Mouse (Mus musculus) central nervous system, embryonic 11.5 days (tissue): ENCODE results near the gene Tmem189. TPM values are rescaled to one million over a fixed set of nuclear protein-coding genes. Genes with fewer than 3 reads are reported as not detected.

Experiments used
- polyA plus RNA-seq: library from polyadenylated mRNA; depleted of rRNA; stranded (reverse); fragments of >200 nt; gene quantifications from 2 replicates; pipeline ENCODE4 v1.2.3, GENCODE M21; 2012; rRNA removed

Gene Tmem189
- polyA plus RNA-seq = 33.8 and 44.3 TPM in 2 replicates

DNA sequence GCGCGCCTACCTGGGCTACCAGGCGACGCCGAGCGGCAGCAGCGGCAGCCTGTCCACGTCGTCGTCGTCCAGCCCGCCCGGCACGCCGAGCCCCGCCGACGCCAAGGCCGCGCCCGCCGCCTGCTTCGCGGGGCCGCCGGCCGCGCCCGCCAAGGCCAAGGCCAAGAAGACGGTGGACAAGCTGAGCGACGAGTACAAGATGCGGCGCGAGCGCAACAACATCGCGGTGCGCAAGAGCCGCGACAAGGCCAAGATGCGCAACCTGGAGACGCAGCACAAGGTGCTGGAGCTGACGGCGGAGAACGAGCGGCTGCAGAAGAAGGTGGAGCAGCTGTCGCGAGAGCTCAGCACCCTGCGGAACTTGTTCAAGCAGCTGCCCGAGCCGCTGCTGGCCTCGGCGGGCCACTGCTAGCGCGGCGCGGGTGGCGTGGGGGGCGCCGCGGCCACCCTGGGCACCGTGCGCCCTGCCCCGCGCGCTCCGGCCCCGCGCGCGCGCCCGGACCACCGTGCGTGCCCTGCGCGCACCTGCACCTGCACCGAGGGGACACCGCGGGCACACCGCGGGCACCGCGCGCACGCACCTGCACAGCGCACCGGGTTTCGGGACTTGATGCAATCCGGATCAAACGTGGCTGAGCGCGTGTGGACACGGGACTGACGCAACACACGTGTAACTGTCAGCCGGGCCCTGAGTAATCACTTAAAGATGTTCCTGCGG is at the start of gene Tmem189:
Gene Tmem189 (minus strand): TSS at position 322 of the 718 bp plus-strand sequence.

DNA sequence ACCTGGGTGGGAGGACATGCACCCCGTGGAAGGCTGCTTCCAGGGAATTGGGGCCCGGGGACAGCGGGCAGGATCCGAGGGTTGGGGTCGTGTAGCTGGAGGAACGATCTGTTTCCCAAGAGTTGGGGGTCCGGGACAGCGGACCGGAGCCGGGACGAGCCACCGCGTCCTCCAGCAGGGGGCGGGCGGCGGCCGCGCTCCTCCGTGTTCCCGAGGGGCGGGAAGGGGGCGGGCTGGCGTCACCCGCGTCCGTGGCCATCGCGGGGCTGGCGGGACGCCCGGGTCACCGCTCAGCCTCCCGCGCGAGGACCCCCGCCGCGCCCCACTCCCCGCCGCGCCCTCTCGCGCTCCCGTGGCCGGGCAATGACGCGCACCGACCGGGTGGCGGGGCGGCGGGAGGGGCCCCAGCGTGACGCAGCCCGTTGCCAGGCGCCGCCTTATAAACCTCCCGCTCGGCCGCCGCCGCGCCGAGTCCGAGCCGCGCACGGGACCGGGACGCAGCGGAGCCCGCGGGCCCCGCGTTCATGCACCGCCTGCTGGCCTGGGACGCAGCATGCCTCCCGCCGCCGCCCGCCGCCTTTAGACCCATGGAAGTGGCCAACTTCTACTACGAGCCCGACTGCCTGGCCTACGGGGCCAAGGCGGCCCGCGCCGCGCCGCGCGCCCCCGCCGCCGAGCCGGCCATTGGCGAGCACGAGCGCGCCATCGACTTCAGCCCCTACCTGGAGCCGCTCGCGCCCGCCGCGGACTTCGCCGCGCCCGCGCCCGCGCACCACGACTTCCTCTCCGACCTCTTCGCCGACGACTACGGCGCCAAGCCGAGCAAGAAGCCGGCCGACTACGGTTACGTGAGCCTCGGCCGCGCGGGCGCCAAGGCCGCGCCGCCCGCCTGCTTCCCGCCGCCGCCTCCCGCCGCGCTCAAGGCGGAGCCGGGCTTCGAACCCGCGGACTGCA is 847 bp downstream of the Tmem189 start, which contains the start of gene Cebpb:
Gene Cebpb (plus strand): TSS at position 418 of the 954 bp plus-strand sequence.

DNA sequence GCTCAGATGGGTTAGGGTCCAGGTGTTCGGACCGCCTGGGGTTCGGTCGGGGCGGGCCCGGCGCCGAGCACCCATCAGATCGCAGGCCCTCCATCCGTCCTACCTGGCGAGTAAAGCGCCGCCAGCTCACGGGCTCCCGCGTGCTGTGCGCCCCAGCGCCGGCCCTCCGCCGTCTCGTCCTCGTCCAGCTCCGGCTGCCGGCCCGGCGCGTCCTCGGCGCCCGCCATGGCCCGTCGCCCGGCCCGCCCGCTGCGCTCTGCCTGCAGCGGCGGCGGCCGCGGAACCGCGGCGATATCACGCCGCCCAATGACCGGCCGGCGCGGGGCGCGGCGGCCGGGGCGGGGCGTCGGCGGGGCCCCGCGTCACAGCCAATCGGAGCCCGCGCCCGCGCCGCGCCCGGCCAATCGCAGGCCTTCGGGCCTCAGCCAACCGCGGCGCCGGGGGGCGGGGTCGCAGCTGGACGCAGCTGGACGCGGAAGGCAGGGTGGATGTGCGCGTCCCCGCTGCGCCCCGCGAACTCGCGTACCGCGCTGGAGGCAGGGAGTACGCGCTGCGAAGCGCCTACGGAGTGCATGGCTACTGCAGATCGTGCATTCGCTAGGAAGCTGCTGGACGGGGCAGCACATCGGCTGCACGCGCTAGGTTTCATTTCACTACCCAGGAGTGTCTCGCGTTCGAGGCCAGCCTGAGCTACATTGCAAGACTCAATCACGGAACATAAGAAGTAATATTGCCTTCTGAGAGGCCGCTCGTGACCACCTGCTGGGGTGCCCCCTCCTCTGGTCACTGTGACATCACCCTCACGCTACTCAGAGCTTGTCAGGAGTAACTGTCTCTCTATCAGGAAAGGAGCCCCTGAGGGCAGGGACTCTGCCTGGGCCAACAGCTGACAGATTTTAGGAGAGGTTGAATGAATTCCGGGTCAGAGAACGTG is 28.1 kb downstream of the Tmem189 start, which contains the start of gene Gm20431:
Gene Gm20431 (minus strand): TSS at position 227 of the 934 bp plus-strand sequence.

DNA sequence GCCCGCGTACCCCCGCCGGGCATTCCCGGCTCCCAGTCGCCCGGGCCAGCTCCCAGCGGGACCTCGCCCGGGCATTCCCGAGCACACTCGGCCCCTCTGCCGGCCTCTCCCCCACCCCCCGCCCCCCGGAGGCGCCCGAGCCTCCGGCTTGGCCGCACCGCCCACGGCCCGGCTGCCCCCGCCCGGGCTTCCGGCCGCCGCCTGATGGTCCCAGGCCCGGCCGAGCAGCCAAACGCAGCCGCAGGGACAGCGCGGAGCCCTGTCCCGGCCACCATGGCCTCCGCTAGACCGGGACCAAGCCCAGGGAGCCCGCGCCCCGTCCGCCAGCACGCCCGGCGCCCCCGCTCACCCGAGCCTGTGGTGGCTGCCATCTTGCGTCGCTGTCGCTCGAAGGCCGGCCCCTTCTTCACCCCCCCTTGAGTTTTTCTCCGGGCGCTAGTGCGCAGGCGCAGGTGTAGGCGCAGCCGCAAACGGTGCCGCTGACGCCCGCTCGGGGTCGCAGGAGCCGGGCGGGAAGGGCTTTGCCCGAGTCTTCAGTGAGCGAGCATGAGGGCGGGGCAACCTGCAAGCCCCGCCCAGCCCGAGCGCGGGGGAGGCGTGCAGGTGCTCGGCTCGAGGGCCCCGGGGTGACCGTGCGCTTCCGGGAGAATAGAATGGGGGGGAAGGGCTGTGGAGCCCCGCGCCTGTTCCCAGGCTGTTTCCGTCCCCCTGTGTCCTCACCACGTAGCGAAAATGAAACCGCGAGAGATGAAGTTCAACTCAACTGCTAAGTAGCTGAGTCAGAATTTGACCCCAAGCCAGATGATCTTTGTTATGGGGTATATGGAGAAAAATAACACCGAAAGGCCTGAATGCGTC is 57.8 kb downstream of the Tmem189 start, which contains the start of gene Ube2v1:
Gene Ube2v1 (minus strand): TSS at position 505 of the 858 bp plus-strand sequence.

Other genes starting within 250 kb of the Tmem189 start
- gene Rnf114, start 197.2 kb downstream of the Tmem189 start, polyA plus RNA-seq = 74.8 and 110 TPM in 2 replicates
- 22.9 and 26.1 TPM in 2 replicates for gene Spata2, start 196.9 kb downstream of the Tmem189 start, polyA plus RNA-seq
- 14.7 and 46.6 TPM in 2 replicates for gene Snai1, start 151.6 kb downstream of the Tmem189 start, polyA plus RNA-seq
- gene Ube2v1, start 57.7 kb downstream of the Tmem189 start, polyA plus RNA-seq = 119 and 151 TPM in 2 replicates
- gene Gm20431, start 28.3 kb downstream of the Tmem189 start, polyA plus RNA-seq = 3.4 TPM in 1 of 2 replicates, not detected in the other
- 6.3 and 6.8 TPM in 2 replicates for gene Cebpb, start 907 bp downstream of the Tmem189 start, polyA plus RNA-seq
- gene Ptpn1, start 242.2 kb upstream of the Tmem189 start, polyA plus RNA-seq = 40.4 and 64.7 TPM in 2 replicates